Mouse (Mus musculus) embryonic facial prominence, embryonic 15.5 days (tissue): ENCODE measurements at regions not wholly inside any gene's neighbourhood (a gene's known extent, or its start where the extent isn't known, plus 50 kb on each side); places are given as distances from the start of the nearest gene placed in this dataset.

Source experiments
- ATAC-seq: fragments of 200-750 bp; cut with Nextera tagmentation; 2 replicates; pipeline ENCODE4 v1.8.0; 2017; ENCODE audit warnings: low read depth, moderate TSS enrichment; ENCODE audit not compliant: insufficient number of reproducible peaks, low FRiP score, low TSS enrichment
- H3K27ac ChIP-seq: fragments of 300-500 bp; sonication (generic); replicated peaks from 2 replicates; pipeline ENCODE4 v1.5.1; 2015; ENCODE audit warnings: mild to moderate bottlenecking, inconsistent platforms
- H3K27me3 ChIP-seq: fragments of 300-500 bp; sonication (generic); 2 replicates; pipeline ENCODE4 v1.6.1; 2015; ENCODE audit warnings: inconsistent platforms
- H3K36me3 ChIP-seq: fragments of 300-500 bp; sonication (generic); 2 replicates; pipeline ENCODE4 v1.6.1; 2015; ENCODE audit warnings: mild to moderate bottlenecking, inconsistent platforms
- H3K4me1 ChIP-seq: fragments of 300-500 bp; sonication (generic); 2 replicates; pipeline ENCODE4 v1.6.1; 2015; ENCODE audit warnings: inconsistent platforms
- H3K4me2 ChIP-seq: fragments of 300-500 bp; sonication (generic); replicated peaks from 2 replicates; pipeline ENCODE4 v1.6.1; 2015; ENCODE audit warnings: mild to moderate bottlenecking, inconsistent platforms
- H3K4me3 ChIP-seq: fragments of 300-500 bp; sonication (generic); replicated peaks from 2 replicates; pipeline ENCODE4 v1.5.1; 2015; ENCODE audit warnings: mild to moderate bottlenecking, inconsistent platforms
- H3K9ac ChIP-seq: fragments of 300-500 bp; sonication (generic); 2 replicates; pipeline ENCODE4 v1.6.1; 2015; ENCODE audit warnings: inconsistent platforms
- H3K9me3 ChIP-seq: fragments of 300-500 bp; sonication (generic); replicated peaks from 2 replicates; pipeline ENCODE4 v1.6.1; 2016; ENCODE audit warnings: inconsistent platforms
- WGBS: fragments of 180-500 bp; shearing (Covaris S2); methylation state at CpG from one replicate; pipeline ENCODE4 v1.1.7; 2015; 5-methylcytosine and 5-hydroxymethylcytosine counted together

DNA sequence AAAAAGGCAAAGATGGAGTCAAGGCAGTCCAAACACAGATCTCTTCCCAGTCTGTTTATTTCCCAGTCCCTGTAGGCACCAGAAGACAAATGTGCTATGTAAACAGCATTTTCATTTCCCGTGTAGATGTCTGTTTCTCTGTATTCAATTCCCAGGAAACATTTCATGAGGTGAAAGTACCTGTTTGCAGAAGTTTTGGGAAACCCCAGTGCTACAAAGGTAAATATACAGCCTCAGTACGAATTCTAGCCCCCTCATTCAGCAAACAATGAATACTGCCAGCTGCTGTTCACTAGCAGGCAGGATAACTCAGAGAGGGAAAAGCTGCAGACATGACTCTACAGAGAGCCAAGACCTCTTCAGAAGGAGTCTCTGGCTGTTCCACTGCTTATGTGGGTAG is 176.4 kb upstream of the Fam19a1 start:
- ATAC-seq, result no peak

DNA sequence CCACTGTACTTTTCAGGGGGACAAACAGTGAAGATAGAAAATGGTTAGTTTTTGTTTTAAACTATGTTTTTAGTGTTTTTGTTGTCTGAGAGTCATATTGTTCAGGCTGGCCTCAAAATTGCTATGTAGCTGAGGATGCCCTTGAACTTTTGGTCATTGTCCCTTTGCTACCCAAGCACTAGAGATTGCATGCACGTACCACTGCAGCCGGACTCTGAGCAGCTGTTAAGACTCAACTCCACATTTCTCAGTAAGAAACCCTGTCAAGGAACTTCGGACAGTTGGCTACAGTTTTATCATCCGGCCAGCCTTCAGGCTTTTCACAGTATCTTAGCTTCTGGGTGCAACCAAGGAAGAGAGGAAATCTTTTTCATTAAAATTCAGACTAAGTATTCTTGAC is 173.9 kb upstream of the Fam19a1 start:
- 77% methylated on average over 4 of the region's 4 CpGs for WGBS
- H3K9ac ChIP-seq, result no peak overlapping the region
- H3K4me1 ChIP-seq, result no peaks in the 10 kb centered on the region
- H3K27me3 ChIP-seq, result no peaks in the 10 kb centered on the region
- ATAC-seq, result no peak
- H3K4me2 ChIP-seq, result no peak overlapping the region
- no peak overlapping the region for H3K27ac ChIP-seq
- H3K4me3 ChIP-seq, result no peak overlapping the region
- no peaks in the 10 kb centered on the region for H3K36me3 ChIP-seq
- no peaks in the 10 kb centered on the region for H3K9me3 ChIP-seq

More for the DNA sequence above, 176.4 kb upstream of the Fam19a1 start:
- no peaks in the 10 kb centered on the region for H3K27me3 ChIP-seq
- 41% methylated on average over 2 of the region's 2 CpGs for WGBS
- H3K9ac ChIP-seq, result no peak overlapping the region
- H3K27ac ChIP-seq, result no peak overlapping the region
- H3K9me3 ChIP-seq, result no peaks in the 10 kb centered on the region
- no peak overlapping the region for H3K4me3 ChIP-seq
- H3K4me1 ChIP-seq, result no peaks in the 10 kb centered on the region
- no peaks in the 10 kb centered on the region for H3K36me3 ChIP-seq
- H3K4me2 ChIP-seq, result no peak overlapping the region

DNA sequence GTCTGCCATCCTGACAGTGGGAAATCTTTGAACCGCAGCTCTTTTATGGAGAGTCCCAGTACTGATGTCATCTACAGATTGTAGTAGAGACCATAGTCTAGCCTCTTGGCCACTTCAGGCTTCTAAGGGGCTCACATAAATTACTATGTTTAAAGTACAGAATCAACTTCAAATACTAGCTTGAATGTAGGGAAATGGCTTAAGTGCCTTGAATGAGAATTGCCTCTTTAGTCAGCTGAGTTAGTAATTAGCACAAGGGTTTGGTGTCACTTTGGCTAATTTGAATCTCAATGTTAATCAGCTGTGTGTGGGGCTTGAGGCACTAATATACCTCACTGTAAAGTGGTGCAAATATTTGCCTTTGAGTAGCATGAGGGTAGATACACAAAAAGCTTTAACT is 152.2 kb upstream of the Fam19a1 start:
- Histone ChIP-seq H3K27ac (no peak overlapping the region), H3K9me3 (no peaks in the 10 kb centered on the region), H3K4me2 (no peak overlapping the region), H3K27me3 (no peaks in the 10 kb centered on the region), H3K4me1 (no peaks in the 10 kb centered on the region), H3K9ac (no peak overlapping the region), H3K36me3 (no peaks in the 10 kb centered on the region), H3K4me3 (no peak overlapping the region)
- no peak for ATAC-seq
- WGBS, result 88% methylated on average over 1 of the region's 1 CpGs

DNA sequence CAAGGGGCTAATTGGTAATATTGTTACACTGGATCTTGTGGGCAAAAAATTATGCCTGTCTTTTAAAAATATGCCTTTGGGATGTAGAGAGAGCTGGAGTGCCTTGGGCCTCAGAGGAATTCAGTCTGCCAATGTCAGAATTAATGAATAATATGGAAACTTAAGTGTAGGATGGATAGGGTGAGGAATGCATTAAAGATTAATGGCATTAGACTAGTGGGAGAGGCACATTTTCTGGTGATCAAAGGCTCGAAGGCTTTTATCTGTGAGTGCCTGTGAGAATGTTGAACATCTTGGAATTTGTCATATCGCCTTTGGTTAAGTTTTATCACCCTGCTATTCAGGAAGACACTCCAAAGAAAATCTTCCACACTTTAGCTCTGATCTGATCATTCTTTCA is 146.7 kb upstream of the Fam19a1 start:
- H3K9me3 ChIP-seq, result no peaks in the 10 kb centered on the region
- H3K4me1 ChIP-seq, result no peaks in the 10 kb centered on the region
- H3K27ac ChIP-seq, result no peak overlapping the region
- no peak overlapping the region for H3K4me3 ChIP-seq
- H3K4me2 ChIP-seq, result no peak overlapping the region
- no peaks in the 10 kb centered on the region for H3K27me3 ChIP-seq
- no peaks in the 10 kb centered on the region for H3K36me3 ChIP-seq
- no peak for ATAC-seq
- 52% methylated on average over 2 of the region's 2 CpGs for WGBS
- no peak overlapping the region for H3K9ac ChIP-seq

DNA sequence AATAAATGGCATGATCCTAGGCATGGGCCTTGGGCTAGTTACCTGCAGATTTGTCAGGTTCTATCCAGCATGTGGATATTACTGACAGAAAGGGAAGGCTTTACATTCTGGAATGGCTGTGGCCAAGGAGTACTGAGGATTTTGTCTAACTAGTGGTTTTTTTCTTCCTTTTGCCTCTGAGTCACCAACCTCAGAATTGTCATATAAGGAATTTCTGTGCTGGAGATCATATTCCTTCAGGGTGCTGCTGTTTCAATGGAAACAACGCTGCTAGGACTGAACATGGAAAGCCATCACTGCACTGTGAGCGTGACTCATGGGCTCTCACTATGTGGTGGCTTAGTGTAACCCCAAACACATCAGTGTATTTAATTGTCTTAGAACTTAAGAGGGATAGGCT is 137.0 kb upstream of the Fam19a1 start:
- Histone ChIP-seq H3K4me1 (no peaks in the 10 kb centered on the region), H3K4me3 (no peak overlapping the region), H3K9ac (no peak overlapping the region), H3K4me2 (no peak overlapping the region), H3K27ac (no peak overlapping the region), H3K36me3 (no peaks in the 10 kb centered on the region), H3K9me3 (no peaks in the 10 kb centered on the region), H3K27me3 (no peaks in the 10 kb centered on the region)
- no peak for ATAC-seq
- 84% methylated on average over 2 of the region's 2 CpGs for WGBS

DNA sequence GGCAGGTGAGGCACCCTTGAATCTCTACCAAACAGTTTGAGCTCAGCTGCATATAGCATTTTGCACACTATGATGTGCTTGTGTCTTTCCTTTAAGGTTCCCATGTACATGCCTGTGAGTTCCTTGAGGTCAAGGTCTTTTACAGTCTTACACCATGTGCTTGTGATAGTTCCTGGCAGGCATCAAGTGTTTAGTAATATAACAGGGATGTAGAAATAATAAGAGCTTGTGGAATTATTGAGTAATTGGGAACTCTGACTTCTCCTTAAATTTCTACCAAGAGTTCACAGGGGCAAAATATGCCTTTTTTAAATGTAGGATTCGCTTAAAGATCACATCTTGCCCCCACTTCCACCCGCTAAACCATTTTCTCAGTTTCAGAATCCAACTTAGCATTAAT is 115.9 kb upstream of the Fam19a1 start:
- H3K36me3 ChIP-seq, result no peaks in the 10 kb centered on the region
- H3K27ac ChIP-seq, result no peak overlapping the region
- no peaks in the 10 kb centered on the region for H3K4me1 ChIP-seq
- 86% methylated on average over 2 of the region's 2 CpGs for WGBS
- H3K4me3 ChIP-seq, result no peak overlapping the region
- no peak overlapping the region for H3K9ac ChIP-seq
- no peak for ATAC-seq
- H3K4me2 ChIP-seq, result no peak overlapping the region
- H3K9me3 ChIP-seq, result no peaks in the 10 kb centered on the region
- no peaks in the 10 kb centered on the region for H3K27me3 ChIP-seq

DNA sequence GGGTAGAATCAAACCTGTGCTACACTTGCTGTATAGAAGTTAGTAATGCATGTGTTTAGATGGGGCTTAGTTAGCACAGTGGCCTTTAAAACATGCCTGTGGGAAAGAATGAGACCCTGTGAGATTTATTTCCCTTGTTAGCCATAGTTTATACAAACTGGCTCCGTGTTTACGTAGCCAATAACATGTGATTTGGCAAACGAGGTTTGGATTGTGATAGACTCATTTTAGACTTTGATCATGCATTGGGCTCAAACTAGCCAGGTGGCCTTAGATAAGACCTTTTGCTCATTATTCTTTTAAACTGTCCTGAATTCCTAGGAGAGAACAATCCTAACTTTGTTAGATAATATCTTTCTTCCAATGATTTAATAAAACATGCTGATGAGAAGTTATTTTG is 115.2 kb upstream of the Fam19a1 start:
- Histone ChIP-seq H3K27me3 (no peaks in the 10 kb centered on the region), H3K9me3 (no peaks in the 10 kb centered on the region), H3K36me3 (no peaks in the 10 kb centered on the region), H3K4me1 (no peaks in the 10 kb centered on the region), H3K4me2 (no peak overlapping the region), H3K9ac (no peak overlapping the region), H3K4me3 (no peak overlapping the region), H3K27ac (no peak overlapping the region)
- WGBS, result 61% methylated on average over 3 of the region's 3 CpGs
- ATAC-seq, result no peak

DNA sequence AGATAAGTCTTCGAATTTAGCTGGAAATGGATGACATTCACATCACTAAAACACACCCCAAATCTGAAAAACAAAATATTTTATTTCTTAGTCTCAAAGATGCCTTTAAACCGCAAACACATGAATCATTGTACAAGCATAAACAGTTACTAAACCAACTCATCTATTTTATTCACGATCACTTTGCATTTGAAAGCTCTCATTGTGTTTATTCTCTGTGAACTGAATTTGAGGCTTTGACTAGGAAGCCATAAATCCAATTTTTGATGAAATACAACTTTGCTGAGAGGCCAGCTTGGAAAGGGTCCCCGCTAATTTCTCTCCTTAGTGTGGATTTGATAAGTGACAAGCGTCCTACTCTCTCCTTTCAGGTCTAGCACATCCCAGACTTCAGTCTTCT is 113.5 kb upstream of the Fam19a1 start:
- no peaks in the 10 kb centered on the region for H3K27me3 ChIP-seq
- no peaks in the 10 kb centered on the region for H3K4me1 ChIP-seq
- H3K36me3 ChIP-seq, result no peaks in the 10 kb centered on the region
- no peaks in the 10 kb centered on the region for H3K9me3 ChIP-seq
- no peak for ATAC-seq
- no peak overlapping the region for H3K4me2 ChIP-seq
- no peak overlapping the region for H3K9ac ChIP-seq
- H3K4me3 ChIP-seq, result no peak overlapping the region
- 87% methylated on average over 5 of the region's 5 CpGs for WGBS
- no peak overlapping the region for H3K27ac ChIP-seq

DNA sequence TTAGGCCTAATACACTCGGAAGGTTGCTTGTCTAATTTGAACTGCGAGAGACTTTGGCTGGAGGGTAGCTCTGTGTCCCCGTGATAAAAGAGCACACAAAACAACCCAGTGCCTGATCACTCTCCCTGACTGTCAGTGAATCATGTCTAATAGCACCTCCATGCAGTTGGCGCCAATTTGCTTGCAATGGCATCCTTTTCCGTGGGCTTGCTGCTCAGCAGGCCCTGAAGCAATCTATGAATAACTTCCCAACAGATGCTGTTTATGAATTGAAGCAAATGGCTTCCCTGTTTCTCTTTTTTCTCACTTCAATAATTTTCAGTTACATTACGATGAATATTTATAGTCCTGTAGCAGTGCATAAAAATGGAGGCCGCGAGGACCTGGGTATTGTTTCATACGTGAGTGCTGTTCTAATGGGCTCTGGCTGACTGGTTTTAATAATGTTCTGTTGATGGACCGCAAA is 112.9 kb upstream of the Fam19a1 start:
- Histone ChIP-seq H3K9me3 (no peaks in the 10 kb centered on the region), H3K4me2 (no peak overlapping the region), H3K4me3 (no peak overlapping the region), H3K9ac (no peak overlapping the region), H3K36me3 (no peaks in the 10 kb centered on the region), H3K27me3 (no peaks in the 10 kb centered on the region), H3K4me1 (no peaks in the 10 kb centered on the region), H3K27ac (no peak overlapping the region)
- no peak for ATAC-seq
- 81% methylated on average over 10 of the region's 10 CpGs for WGBS

DNA sequence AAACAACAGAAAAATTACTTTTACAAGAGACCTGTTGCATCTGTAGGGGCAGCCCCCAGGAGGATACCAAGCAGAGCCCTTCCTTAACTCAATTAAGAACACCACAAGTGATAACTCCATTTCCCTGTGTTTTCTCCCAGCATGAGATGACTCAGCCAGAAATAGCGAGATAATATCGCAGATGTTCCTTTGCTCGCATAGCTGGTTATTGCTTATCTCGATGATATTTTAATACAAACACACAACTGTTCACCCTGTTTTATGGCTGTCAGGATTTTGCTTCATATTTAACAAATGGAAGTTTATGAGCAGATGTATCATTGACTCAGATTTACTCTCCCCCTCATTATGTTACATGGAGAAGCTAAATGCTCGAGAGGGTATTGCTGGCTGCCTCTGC is 101.7 kb upstream of the Fam19a1 start:
- ATAC-seq, result no peak
- no peak overlapping the region for H3K4me2 ChIP-seq
- no peaks in the 10 kb centered on the region for H3K4me1 ChIP-seq
- 85% methylated on average over 5 of the region's 5 CpGs for WGBS
- H3K27me3 ChIP-seq, result no peaks in the 10 kb centered on the region
- H3K4me3 ChIP-seq, result no peak overlapping the region
- H3K27ac ChIP-seq, result no peak overlapping the region
- no peaks in the 10 kb centered on the region for H3K36me3 ChIP-seq
- H3K9me3 ChIP-seq, result no peaks in the 10 kb centered on the region
- no peak overlapping the region for H3K9ac ChIP-seq

DNA sequence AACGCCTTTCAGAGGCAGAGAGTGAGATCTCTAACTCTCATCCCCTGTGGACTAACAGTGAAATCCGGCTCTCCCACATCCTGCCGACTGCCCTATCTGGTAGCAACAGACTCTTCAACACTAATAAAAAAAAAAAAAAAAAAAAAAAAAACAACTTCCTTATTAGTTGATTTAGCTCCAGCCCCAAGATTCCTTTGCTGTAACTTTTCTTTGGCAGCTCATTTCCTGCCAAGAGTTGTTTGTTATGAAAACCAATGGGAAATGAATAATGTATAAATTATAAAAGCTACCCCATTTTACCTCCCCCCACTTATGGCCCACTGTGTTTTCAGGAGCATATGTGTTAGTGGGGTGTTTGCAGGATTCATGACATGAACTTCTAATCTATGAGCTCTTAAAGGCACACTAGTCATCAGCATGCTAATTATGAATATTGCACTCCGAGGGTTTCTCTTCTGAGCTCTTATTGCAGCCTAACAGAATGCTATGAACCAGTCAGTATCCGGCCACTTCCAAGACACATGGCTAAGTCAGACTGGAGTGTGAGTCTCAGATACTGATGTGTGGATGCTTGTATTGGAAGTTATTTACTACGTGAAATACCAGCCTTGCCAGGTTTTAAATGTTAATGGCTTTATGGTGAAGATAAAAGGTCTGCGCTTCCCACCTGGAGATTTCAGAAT is 84.8 kb upstream of the Fam19a1 start:
- Histone ChIP-seq H3K9ac (no peak overlapping the region), H3K4me3 (no peak overlapping the region), H3K4me1 (no peaks in the 10 kb centered on the region), H3K9me3 (no peaks in the 10 kb centered on the region), H3K27ac (no peak overlapping the region), H3K36me3 (no peaks in the 10 kb centered on the region), H3K4me2 (no peak overlapping the region), H3K27me3 (no peaks in the 10 kb centered on the region)
- no peak for ATAC-seq
- WGBS, result 64% methylated on average over 7 of the region's 7 CpGs

DNA sequence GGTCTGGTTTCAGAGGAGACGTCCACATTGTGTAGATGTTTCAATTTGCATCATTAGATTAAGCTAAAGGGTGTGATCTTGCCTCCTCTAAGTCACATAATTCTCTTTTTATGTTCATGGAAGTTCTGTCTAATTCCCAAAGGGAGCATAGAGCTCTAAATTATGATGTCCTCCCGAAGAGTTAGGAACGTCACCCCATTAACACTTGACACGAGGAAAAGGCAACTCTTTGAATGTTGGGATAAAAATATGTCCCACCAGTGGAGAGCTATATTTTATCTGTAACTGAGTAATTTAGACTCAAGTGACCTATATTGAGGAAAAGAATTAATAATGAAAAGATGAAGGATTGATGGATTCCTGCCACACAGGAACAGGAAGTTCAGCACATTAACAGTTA is 69.2 kb upstream of the Fam19a1 start:
- ATAC-seq, result no peak

More for the DNA sequence above, 69.2 kb upstream of the Fam19a1 start:
- Histone ChIP-seq H3K27ac (no peak overlapping the region), H3K9ac (no peak overlapping the region), H3K27me3 (no peaks in the 10 kb centered on the region), H3K36me3 (no peaks in the 10 kb centered on the region), H3K4me3 (no peak overlapping the region), H3K4me2 (no peak overlapping the region), H3K9me3 (no peaks in the 10 kb centered on the region), H3K4me1 (no peaks in the 10 kb centered on the region)
- 67% methylated on average over 4 of the region's 4 CpGs for WGBS
